9 mouse cellular contexts compared by ENCODE assay signal in the genomic region with DNA sequence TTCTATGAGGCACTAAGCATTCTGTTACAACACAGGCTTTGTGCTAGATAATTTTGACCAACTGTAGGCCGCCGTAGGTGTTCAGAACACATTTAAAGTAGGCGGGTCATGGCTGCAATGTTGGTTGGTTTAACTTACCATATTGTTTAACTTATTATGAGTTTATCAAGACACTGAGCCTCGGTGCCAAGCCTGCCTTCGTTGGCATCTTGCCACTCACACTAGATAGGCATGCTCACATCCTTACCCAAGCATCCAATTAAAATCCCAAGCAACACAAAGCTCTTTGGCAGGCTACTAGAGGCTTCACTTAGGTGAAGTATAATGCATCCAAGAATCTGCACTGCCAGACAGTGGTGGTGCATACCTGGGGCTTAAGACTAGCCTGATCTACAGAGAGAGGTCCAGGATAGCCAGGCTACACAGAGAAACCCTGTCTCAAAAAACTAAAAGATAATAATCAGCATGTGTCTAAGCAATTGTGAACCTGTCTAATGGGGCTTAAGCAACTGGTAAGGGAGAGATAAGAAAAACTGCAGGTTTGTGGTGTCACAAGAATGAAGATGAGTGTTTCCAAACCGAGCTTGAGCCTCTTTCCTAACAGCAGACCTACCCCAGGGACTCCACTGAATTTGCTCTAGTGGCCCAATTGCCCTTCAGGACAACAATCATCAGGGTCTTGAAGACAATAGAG. TPM values are rescaled to one million over a fixed set of nuclear protein-coding genes. Genes with fewer than 3 reads are reported as not detected.
A peak's percentile ranks its signal among the peaks of the same experiment; 100 is the strongest.
DNase-seq lines count a peak whose midpoint lies in the region; ATAC-seq and TF ChIP-seq lines count a peak whose summit lies in the region.
"Had no signal": no experiment of that assay in that cellular context is flagged by ENCODE, and none has a peak within 500 bp of the region (broad histone marks: within the 10 kb centered on the region; RNA-seq: fewer than 3 reads in every experiment).

No protein-coding gene starts in this region.

- 43% methylated on average over 6 of the region's 6 CpGs for WGBS in forebrain, postnatal 0 days
- 79% methylated on average over 6 of the region's 6 CpGs for WGBS in midbrain, embryonic 12.5 days

- no peak overlapping the region for H3K9ac ChIP-seq in forebrain, postnatal 0 days
- H3K9ac ChIP-seq in midbrain, embryonic 12.5 days (replicated peaks), result no peak overlapping the region

- H3K4me1 ChIP-seq in forebrain, postnatal 0 days (ENCODE audit: insufficient read depth), result peaks cover 38% of the 10 kb centered on the region
- peaks cover 99% of the 10 kb centered on the region for H3K4me1 ChIP-seq in midbrain, embryonic 12.5 days

- peak overlapping the region; percentile 32; the same call in 1 of the 2 replicates for H3K4me2 ChIP-seq in forebrain, postnatal 0 days (ENCODE audit: low read depth)
- H3K4me2 ChIP-seq in midbrain, embryonic 12.5 days (replicated peaks), result peak overlapping the region; percentile 40

- intact Hi-C loops in heart, postnatal 36 days (cut with DNase I), result no loop called here

- H3K27ac ChIP-seq in forebrain, postnatal 0 days (ENCODE audit: low read depth, low read length), result peak overlapping the region; percentile 36; the same call in 1 of the 2 replicates
- peak overlapping the region; percentile 85 for H3K27ac ChIP-seq in midbrain, embryonic 12.5 days (replicated peaks)
- H3K27ac ChIP-seq: macrophage had no signal

- no peaks in the 10 kb centered on the region for H3K36me3 ChIP-seq in forebrain, postnatal 0 days (ENCODE audit: insufficient read depth)
- peaks cover 23% of the 10 kb centered on the region; the same call in 1 of the 2 replicates for H3K36me3 ChIP-seq in midbrain, embryonic 12.5 days

- peak overlapping the region; percentile 10; the same call in 1 of the 2 replicates for H3K4me3 ChIP-seq in forebrain, postnatal 0 days (ENCODE audit: low read depth, low read length)
- H3K4me3 ChIP-seq in midbrain, embryonic 12.5 days, result no peak overlapping the region

- ATAC-seq in forebrain, postnatal 0 days, result peak; percentile 8; the same call in 1 of the 2 replicates
- ATAC-seq in midbrain, embryonic 12.5 days (ENCODE audit: low FRiP score, low read depth), result no peak

- DNase-seq in layer of hippocampus, adult 11-12 months (ENCODE audit: low spot score), result peak; percentile 68
- no peak for DNase-seq in layer of hippocampus, postnatal 25 days (ENCODE audit: extremely low spot score in 1 of 2, low spot score in 1 of 2)
- peak; percentile 80 for DNase-seq in brain, adult 2 months (ENCODE audit: low read depth, low spot score)
- no peak for DNase-seq in forebrain, postnatal 0 days
- DNase-seq in gastrocnemius, postnatal 10 days, result no peak
- no peak for DNase-seq in testis, postnatal 14 days (ENCODE audit: low spot score)
- no peak for DNase-seq in heart, postnatal 36 days

- TF ChIP-seq CTCF in forebrain, postnatal 0 days (IDR thresholded peaks at IDR 0.05; ENCODE audit: low read depth), result no peak

- H3K27me3 ChIP-seq in forebrain, postnatal 0 days (ENCODE audit: insufficient read depth, low read length), result no peaks in the 10 kb centered on the region
- no peaks in the 10 kb centered on the region for H3K27me3 ChIP-seq in midbrain, embryonic 12.5 days

- no peaks in the 10 kb centered on the region for H3K9me3 ChIP-seq in forebrain, postnatal 0 days (ENCODE audit: low read length)
- no peaks in the 10 kb centered on the region for H3K9me3 ChIP-seq in midbrain, embryonic 12.5 days

RNA-seq across cellular contexts. Expression of gene Srgap3, which starts 17.6 kb away (rescaled TPM):
- 100 to 1,000 TPM; 241 to 270 TPM for total RNA-seq in layer of hippocampus, postnatal 25 days (2021)
- total RNA-seq in forebrain, postnatal 0 days (2014; rRNA removed), result 39.4 and 56.7 TPM in 2 replicates
- polyA plus RNA-seq in forebrain, postnatal 0 days (2015; fragmentation: Nextera tagmentation; extraction: Ambion mirVana), result 13.2 and 21.2 TPM in 2 replicates
- 60.5 and 63.7 TPM in 2 replicates for polyA plus RNA-seq in midbrain, embryonic 12.5 days (2016; fragmentation: Nextera tagmentation; extraction: Ambion mirVana)
- total RNA-seq in gastrocnemius, postnatal 10 days (2021), result 10 to 100 TPM in 1 of 2 experiments, 1 to 10 TPM in 1; 7.8 to 12.4 TPM
- total RNA-seq in heart, postnatal 36 days (2021), result 1 to 10 TPM in 1 of 2 experiments, under 1 TPM in 1; 0.81 to 1.0 TPM

Comparison
In these comparisons a context has a peak if more than half of its experiments do, and no peak if none do; other contexts are left out.
1. DNase-seq: peak in layer of hippocampus, adult 11-12 months (single experiment) and brain, adult 2 months (single experiment); none in layer of hippocampus, postnatal 25 days (0 of 2), forebrain, postnatal 0 days (single experiment), gastrocnemius, postnatal 10 days (single experiment), testis, postnatal 14 days (single experiment) and heart, postnatal 36 days (0 of 2).
2. RNA of gene Srgap3, which starts 17.6 kb away (total RNA-seq): 241 to 270 TPM in layer of hippocampus, postnatal 25 days, 39.4 to 56.7 TPM in forebrain, postnatal 0 days and 7.8 to 12.4 TPM in gastrocnemius, postnatal 10 days; 0.81 to 1.0 TPM in heart, postnatal 36 days; every median in the first group is over 4 times any median in the second.